In the genomic region with DNA sequence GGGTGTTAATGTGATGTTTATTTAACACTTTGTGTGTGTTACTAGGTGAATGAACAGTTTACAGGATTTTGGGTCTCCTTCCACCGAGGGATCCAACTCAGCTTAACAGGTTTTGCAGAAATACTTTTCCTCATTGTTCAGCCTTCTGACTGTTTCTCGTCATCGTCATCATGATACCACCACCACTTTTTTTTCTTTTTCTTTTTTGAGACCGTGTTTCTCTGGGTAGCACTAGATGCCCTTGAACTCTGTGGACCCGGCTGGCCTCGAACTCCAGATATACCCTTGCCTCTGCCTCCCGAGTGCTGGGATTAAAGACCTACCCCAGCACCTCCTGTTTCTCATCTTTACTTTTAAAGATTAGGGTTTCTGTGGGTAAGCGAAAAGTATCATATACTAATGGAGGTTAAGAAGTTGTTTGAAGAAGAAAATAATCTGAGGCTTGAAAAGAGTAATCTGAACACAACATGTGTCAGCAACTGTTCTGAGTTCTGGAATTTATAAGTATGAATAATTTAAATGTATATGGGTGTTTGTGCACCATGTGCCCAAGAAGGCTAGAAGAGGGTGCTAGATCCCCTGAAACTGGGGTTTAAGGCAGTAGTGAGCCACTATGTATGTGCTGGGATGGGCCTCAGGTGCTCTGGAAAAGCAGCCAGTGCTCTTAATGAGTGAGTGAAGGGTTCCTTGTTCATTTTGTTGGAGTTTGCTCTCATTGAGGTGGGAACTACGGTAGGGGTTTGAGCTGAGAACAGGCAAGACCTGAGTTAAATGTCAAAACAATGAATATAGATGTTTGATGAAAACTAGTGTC, we compare ENCODE assay signal across 8 mouse cellular contexts. TPM values are rescaled to one million over a fixed set of nuclear protein-coding genes. Genes with fewer than 3 reads are reported as not detected.
DNase-seq lines count a peak whose midpoint lies in the region; ATAC-seq and TF ChIP-seq lines count a peak whose summit lies in the region.

No protein-coding gene starts in this region.

- H3K9me3 ChIP-seq in lung, embryonic 14.5 days (ENCODE audit: low read depth, low read length) = no peaks in the 10 kb centered on the region
- no peaks in the 10 kb centered on the region for H3K9me3 ChIP-seq in intestine, embryonic 14.5 days (ENCODE audit: control insufficient read depth, low read length)

- H3K4me2 ChIP-seq in lung, embryonic 14.5 days = peak overlapping the region; percentile 63
- H3K4me2 ChIP-seq in intestine, embryonic 14.5 days (ENCODE audit: low read length) = peak overlapping the region; percentile 70

- no peak for TF ChIP-seq CTCF in lung, embryonic 14.5 days (IDR thresholded peaks at IDR 0.05; ENCODE audit: low read depth)
- TF ChIP-seq CTCF in lung, adult 2 months (IDR thresholded peaks at IDR 0.05; ENCODE audit: insufficient read depth, low read length) = no peak

- H3K27me3 ChIP-seq in lung, embryonic 14.5 days (ENCODE audit: insufficient read depth, low read length) = no peaks in the 10 kb centered on the region
- no peaks in the 10 kb centered on the region for H3K27me3 ChIP-seq in intestine, embryonic 14.5 days (replicated peaks; ENCODE audit: control insufficient read depth, insufficient read depth, low read length)

- no peak for TF ChIP-seq POLR2A in lung, adult 2 months (IDR thresholded peaks at IDR 0.05; ENCODE audit: borderline replicate concordance, extremely low read depth, low read depth, low read length)

- 14% methylated on average over 9 of the region's 9 CpGs for WGBS in lung, embryonic 14.5 days
- 19% methylated on average over 9 of the region's 9 CpGs for WGBS in lung, adult 2 months
- 15% methylated on average over 9 of the region's 9 CpGs for WGBS in intestine, embryonic 14.5 days

- peak overlapping the region; percentile 53 for H3K4me3 ChIP-seq in lung, embryonic 14.5 days (ENCODE audit: low read depth, low read length)
- H3K4me3 ChIP-seq in lung, adult 2 months (replicated peaks; ENCODE audit: extremely low read depth, low read depth, low read length) = no peak overlapping the region
- peak overlapping the region; percentile 54 for H3K4me3 ChIP-seq in intestine, embryonic 14.5 days (ENCODE audit: low read depth, low read length)

- no peak for ATAC-seq in lung, embryonic 14.5 days (ENCODE audit: insufficient read depth)
- no peak for ATAC-seq in intestine, embryonic 14.5 days (replicated peaks; ENCODE audit: low FRiP score, low TSS enrichment, low read depth)
- no peak for ATAC-seq in megakaryocyte-erythroid progenitor cell, adult 5-6 weeks (replicated peaks; ENCODE audit: low FRiP score, low TSS enrichment, poor library complexity, severe bottlenecking)

- peak; percentile 61 for DNase-seq in lung, embryonic 14.5 days
- DNase-seq in lung, adult 2 months = no peak
- peak; percentile 59 for DNase-seq in embryo, embryonic 10 days (ENCODE audit: low spot score)
- DNase-seq in intestine, embryonic 14.5 days (ENCODE audit: low spot score) = peak; percentile 51
- peak; percentile 27 for DNase-seq in neural tube, embryonic 10.5 days (ENCODE audit: extremely low spot score, low spot score)
- no peak for DNase-seq in urinary bladder, adult 18-20 months (ENCODE audit: low spot score in 2 of 2)
- no peak for DNase-seq in gastrocnemius, postnatal 25 days

- H3K27ac ChIP-seq in lung, embryonic 14.5 days (ENCODE audit: low read depth) = peak overlapping the region; percentile 99
- peak overlapping the region; percentile 99 for H3K27ac ChIP-seq in intestine, embryonic 14.5 days (ENCODE audit: low read depth)

- H3K9ac ChIP-seq in lung, embryonic 14.5 days = peak overlapping the region; percentile 89
- H3K9ac ChIP-seq in intestine, embryonic 14.5 days (ENCODE audit: low read length) = peak overlapping the region; percentile 89

- peaks cover 16% of the 10 kb centered on the region; the same call in 1 of the 2 replicates for H3K4me1 ChIP-seq in lung, embryonic 14.5 days (ENCODE audit: insufficient read depth)
- H3K4me1 ChIP-seq in lung, adult 2 months (ENCODE audit: control insufficient read depth, insufficient read depth, low read length) = peaks cover 2% of the 10 kb centered on the region
- H3K4me1 ChIP-seq in intestine, embryonic 14.5 days (replicated peaks; ENCODE audit: control insufficient read depth, insufficient read depth, low read length) = peaks cover 24% of the 10 kb centered on the region

- no peaks in the 10 kb centered on the region for H3K36me3 ChIP-seq in lung, embryonic 14.5 days (ENCODE audit: insufficient read depth)
- no peaks in the 10 kb centered on the region for H3K36me3 ChIP-seq in intestine, embryonic 14.5 days (ENCODE audit: control insufficient read depth, insufficient read depth, low read length)

RNA-seq across cellular contexts. Expression of gene Hist1h2af, which starts 1.2 kb away (rescaled TPM):
- 13.0 and 14.6 TPM in 2 replicates for polyA plus RNA-seq in lung, embryonic 14.5 days (2014; fragmentation: Nextera tagmentation; extraction: Ambion mirVana)
- 28.7 and 47.1 TPM in 2 replicates for polyA plus RNA-seq in lung, adult 2 months (2012; rRNA removed)
- polyA plus RNA-seq in intestine, embryonic 14.5 days (2014; fragmentation: Nextera tagmentation; extraction: Ambion mirVana) = 12.1 and 15.7 TPM in 2 replicates
- 10 to 100 TPM in 1 of 2 experiments, 1 to 10 TPM in 1; 9.5 to 14.9 TPM for total RNA-seq in gastrocnemius, postnatal 25 days (2021)
- 41.1 and 66.5 TPM in 2 replicates for total RNA-seq in megakaryocyte-erythroid progenitor cell, adult 5-6 weeks (2014; fragmentation: Nextera tagmentation)
- total RNA-seq in megakaryocyte-erythroid progenitor cell, adult 5-6 weeks (2017) = 1,297 and 1,759 TPM in 2 replicates

RNA-seq across cellular contexts. Expression of gene Hist1h4h, which starts 1.6 kb away (rescaled TPM):
- polyA plus RNA-seq in lung, embryonic 14.5 days (2014; fragmentation: Nextera tagmentation; extraction: Ambion mirVana) = 7.1 and 7.6 TPM in 2 replicates
- polyA plus RNA-seq in lung, adult 2 months (2012; rRNA removed) = 27.1 and 28.0 TPM in 2 replicates
- 6.5 and 6.9 TPM in 2 replicates for polyA plus RNA-seq in intestine, embryonic 14.5 days (2014; fragmentation: Nextera tagmentation; extraction: Ambion mirVana)
- total RNA-seq in gastrocnemius, postnatal 25 days (2021) = 100 to 1,000 TPM; 156 to 160 TPM
- total RNA-seq in megakaryocyte-erythroid progenitor cell, adult 5-6 weeks (2014; fragmentation: Nextera tagmentation) = 115 and 209 TPM in 2 replicates
- 683 and 1,187 TPM in 2 replicates for total RNA-seq in megakaryocyte-erythroid progenitor cell, adult 5-6 weeks (2017)

RNA-seq across cellular contexts. Expression of gene Hist1h3g, which starts 2.8 kb away (rescaled TPM):
- 6.6 and 7.5 TPM in 2 replicates for polyA plus RNA-seq in lung, embryonic 14.5 days (2014; fragmentation: Nextera tagmentation; extraction: Ambion mirVana)
- polyA plus RNA-seq in lung, adult 2 months (2012; rRNA removed) = 2.1 and 2.3 TPM in 2 replicates
- polyA plus RNA-seq in intestine, embryonic 14.5 days (2014; fragmentation: Nextera tagmentation; extraction: Ambion mirVana) = 6.1 and 8.1 TPM in 2 replicates
- total RNA-seq in gastrocnemius, postnatal 25 days (2021) = 1 to 10 TPM; 2.0 to 3.9 TPM
- 189 and 293 TPM in 2 replicates for total RNA-seq in megakaryocyte-erythroid progenitor cell, adult 5-6 weeks (2014; fragmentation: Nextera tagmentation)
- 189 and 625 TPM in 2 replicates for total RNA-seq in megakaryocyte-erythroid progenitor cell, adult 5-6 weeks (2017)

RNA-seq across cellular contexts. Expression of gene Hist1h2bh, which starts 10.7 kb away (rescaled TPM):
- 1.0 and 1.8 TPM in 2 replicates for polyA plus RNA-seq in lung, embryonic 14.5 days (2014; fragmentation: Nextera tagmentation; extraction: Ambion mirVana)
- polyA plus RNA-seq in lung, adult 2 months (2012; rRNA removed) = 0.66 and 0.87 TPM in 2 replicates
- 0.47 and 1.1 TPM in 2 replicates for polyA plus RNA-seq in intestine, embryonic 14.5 days (2014; fragmentation: Nextera tagmentation; extraction: Ambion mirVana)
- 1 to 10 TPM in 1 of 2 experiments, under 1 TPM in 1; 0.90 to 1.7 TPM for total RNA-seq in gastrocnemius, postnatal 25 days (2021)
- total RNA-seq in megakaryocyte-erythroid progenitor cell, adult 5-6 weeks (2014; fragmentation: Nextera tagmentation) = 31.9 and 110 TPM in 2 replicates
- 85.7 and 165 TPM in 2 replicates for total RNA-seq in megakaryocyte-erythroid progenitor cell, adult 5-6 weeks (2017)

RNA-seq across cellular contexts. Expression of gene Hist1h3f, which starts 11.4 kb away (rescaled TPM):
- polyA plus RNA-seq in lung, embryonic 14.5 days (2014; fragmentation: Nextera tagmentation; extraction: Ambion mirVana) = 2.0 and 2.6 TPM in 2 replicates
- polyA plus RNA-seq in lung, adult 2 months (2012; rRNA removed) = 1.3 and 1.7 TPM in 2 replicates
- polyA plus RNA-seq in intestine, embryonic 14.5 days (2014; fragmentation: Nextera tagmentation; extraction: Ambion mirVana) = 1.1 and 1.2 TPM in 2 replicates
- total RNA-seq in gastrocnemius, postnatal 25 days (2021) = 1 to 10 TPM; 5.0 to 6.6 TPM
- 31.6 and 53.6 TPM in 2 replicates for total RNA-seq in megakaryocyte-erythroid progenitor cell, adult 5-6 weeks (2014; fragmentation: Nextera tagmentation)
- total RNA-seq in megakaryocyte-erythroid progenitor cell, adult 5-6 weeks (2017) = 69.9 and 132 TPM in 2 replicates

Comparison
In these comparisons a context has a peak if more than half of its experiments do, and no peak if none do; other contexts are left out.
1. DNase-seq: peak in lung, embryonic 14.5 days (single experiment), embryo, embryonic 10 days (single experiment), intestine, embryonic 14.5 days (single experiment) and neural tube, embryonic 10.5 days (single experiment); none in lung, adult 2 months (single experiment), urinary bladder, adult 18-20 months (0 of 2) and gastrocnemius, postnatal 25 days (single experiment).